Mouse (Mus musculus) midbrain, embryonic 11.5 days (tissue): Measurements from ENCODE around the gene Abca2. TPM values are rescaled to one million over a fixed set of nuclear protein-coding genes. Genes with fewer than 3 reads are reported as not detected.

Source experiments
- ATAC-seq: fragments of 200-750 bp; cut with Nextera tagmentation; 2 replicates; pipeline ENCODE4 v1.8.0; 2017; ENCODE audit warnings: moderate TSS enrichment, moderate library complexity; ENCODE audit not compliant: low FRiP score
- DNase-seq: peaks from one replicate; pipeline ENCODE4 v3.0.0; 2015; ENCODE audit warnings: low spot score; ENCODE audit errors: missing footprints
- H3K27ac ChIP-seq: fragments of 300-500 bp; sonication (generic); 2 replicates; pipeline ENCODE4 v1.5.1; 2014; ENCODE audit warnings: low read depth, low read length
- H3K27me3 ChIP-seq: fragments of 300-500 bp; sonication (generic); 2 replicates; pipeline ENCODE4 v1.6.1; 2014; ENCODE audit warnings: mild to moderate bottlenecking, low read length, moderate library complexity, mixed read lengths; ENCODE audit not compliant: control insufficient read depth, insufficient read depth
- H3K36me3 ChIP-seq: fragments of 300-500 bp; sonication (generic); 2 replicates; pipeline ENCODE4 v1.6.1; 2014; ENCODE audit warnings: mild to moderate bottlenecking, low read length, moderate library complexity, mixed read lengths; ENCODE audit not compliant: control insufficient read depth, insufficient read depth
- H3K4me1 ChIP-seq: fragments of 300-500 bp; sonication (generic); 2 replicates; pipeline ENCODE4 v1.6.1; 2014; ENCODE audit warnings: low read length; ENCODE audit not compliant: control insufficient read depth, insufficient read depth
- H3K4me2 ChIP-seq: fragments of 300-500 bp; sonication (generic); 2 replicates; pipeline ENCODE4 v1.6.1; 2014; ENCODE audit warnings: mild to moderate bottlenecking, moderate library complexity
- H3K4me3 ChIP-seq: fragments of 300-500 bp; sonication (generic); 2 replicates; pipeline ENCODE4 v1.5.1; 2014; ENCODE audit warnings: low read depth, low read length
- H3K9ac ChIP-seq: fragments of 300-500 bp; sonication (generic); 2 replicates; pipeline ENCODE4 v1.6.1; 2014; ENCODE audit warnings: low read length
- H3K9me3 ChIP-seq: fragments of 300-500 bp; sonication (generic); 2 replicates; pipeline ENCODE4 v1.6.1; 2016; ENCODE audit warnings: low read length; ENCODE audit not compliant: control insufficient read depth
- WGBS: fragments of 180-500 bp; shearing (Covaris S2); extraction: QIAGEN DNeasy Blood & Tissue Kit; methylation state at CpG from one replicate; pipeline ENCODE4 v1.1.7; 2014; 5-methylcytosine and 5-hydroxymethylcytosine counted together
- polyA plus RNA-seq: library from polyadenylated mRNA; unstranded; fragments of >200 nt; fragmentation: Nextera tagmentation; extraction: Ambion mirVana; gene quantifications from 2 replicates; pipeline ENCODE4 v1.2.1, GENCODE M21; 2014

Abca2 gene
- polyA plus RNA-seq, 1 experiment from 2014 or later, result 5.4 TPM

DNA sequence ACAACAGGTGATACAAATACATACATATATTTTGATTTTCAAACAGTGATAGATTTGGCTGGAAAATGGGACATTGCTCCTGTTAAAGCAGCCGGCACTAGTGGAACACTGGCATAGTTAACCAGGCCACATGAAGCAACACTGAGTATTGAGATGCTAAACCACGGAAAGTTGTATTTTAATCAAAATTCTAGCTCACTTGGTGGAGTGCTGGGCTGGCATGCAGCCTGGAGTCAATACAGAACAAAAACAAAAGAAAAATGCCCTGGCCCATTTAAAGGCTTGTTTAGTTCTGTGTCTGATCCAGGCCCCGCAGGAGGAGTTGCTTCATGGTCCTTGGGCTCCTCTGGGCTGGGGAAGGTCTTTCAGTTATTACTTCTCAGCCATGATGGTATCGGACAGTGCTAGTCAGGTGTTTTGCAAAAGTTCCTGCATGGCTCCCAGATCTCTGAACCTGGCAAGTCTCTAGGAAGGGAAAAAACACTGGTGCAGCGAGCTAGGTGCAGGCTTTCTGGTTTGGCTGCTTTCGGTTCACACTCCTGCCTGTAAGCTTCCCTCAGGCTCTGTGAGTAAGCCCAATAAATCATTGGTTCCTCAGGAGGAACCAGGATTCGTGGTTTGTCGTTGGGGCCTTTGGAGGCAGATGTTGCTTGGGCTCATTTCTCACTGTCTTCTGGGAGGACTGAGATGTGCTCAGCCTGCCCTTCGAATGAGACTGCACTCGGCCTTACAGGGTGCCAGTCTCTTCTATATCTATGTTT is 51.2 kb downstream of the Abca2 start:
- Histone ChIP-seq H3K36me3 (no peaks in the 10 kb centered on the region), H3K27me3 (no peaks in the 10 kb centered on the region), H3K9me3 (no peaks in the 10 kb centered on the region), H3K4me2 (no peak overlapping the region), H3K9ac (no peak overlapping the region), H3K4me1 (no peaks in the 10 kb centered on the region), H3K27ac (no peak overlapping the region), H3K4me3 (no peak overlapping the region)
- ATAC-seq, result no peak
- no peak for DNase-seq
- 79% methylated on average over 10 of the region's 10 CpGs for WGBS

DNA sequence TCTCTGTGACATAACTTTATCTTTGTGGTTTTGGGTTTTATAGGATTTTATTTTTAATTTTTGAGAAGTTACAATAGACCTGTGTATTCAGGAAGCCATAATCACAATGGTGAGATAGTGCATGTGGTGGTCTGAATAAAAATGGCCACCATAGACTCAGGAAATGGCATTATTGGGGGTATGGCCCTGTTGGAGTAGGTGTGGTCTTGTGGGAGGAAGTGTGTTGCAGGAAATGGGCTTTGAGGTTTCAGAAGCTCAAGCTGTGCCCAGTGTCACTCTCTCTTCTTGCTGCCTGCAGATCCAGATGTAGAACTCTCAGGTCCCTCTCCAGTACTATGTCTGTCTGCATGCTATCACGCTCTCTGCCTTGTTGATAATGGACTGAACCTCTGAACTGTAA is 52.0 kb downstream of the Abca2 start:
- 82% methylated on average over 1 of the region's 1 CpGs for WGBS
- no peaks in the 10 kb centered on the region for H3K36me3 ChIP-seq
- no peak overlapping the region for H3K4me2 ChIP-seq
- no peak for ATAC-seq
- DNase-seq, result no peak
- no peak overlapping the region for H3K4me3 ChIP-seq
- H3K27ac ChIP-seq, result no peak overlapping the region
- no peaks in the 10 kb centered on the region for H3K9me3 ChIP-seq
- H3K9ac ChIP-seq, result no peak overlapping the region
- no peaks in the 10 kb centered on the region for H3K27me3 ChIP-seq
- H3K4me1 ChIP-seq, result no peaks in the 10 kb centered on the region

DNA sequence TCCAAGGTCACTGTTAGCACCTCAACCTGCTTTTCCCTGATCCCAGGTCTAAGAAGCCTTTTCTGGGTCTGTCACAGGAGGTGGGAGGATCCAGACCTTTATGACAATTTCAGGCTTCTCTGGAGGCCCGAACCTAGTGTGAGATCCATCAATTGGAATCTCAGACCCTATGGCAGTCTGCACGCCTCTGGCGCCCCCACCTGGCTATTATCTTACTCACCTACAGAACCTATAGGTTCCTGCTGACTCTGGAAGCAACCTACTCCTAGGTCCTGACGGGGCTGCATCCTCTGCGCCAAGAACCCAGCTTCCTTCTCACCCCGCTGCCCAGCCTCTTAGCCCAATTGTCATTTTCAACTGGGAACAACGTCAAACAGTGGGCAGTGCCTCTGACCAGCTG is 54.5 kb downstream of the Abca2 start:
- no peak for ATAC-seq

DNA sequence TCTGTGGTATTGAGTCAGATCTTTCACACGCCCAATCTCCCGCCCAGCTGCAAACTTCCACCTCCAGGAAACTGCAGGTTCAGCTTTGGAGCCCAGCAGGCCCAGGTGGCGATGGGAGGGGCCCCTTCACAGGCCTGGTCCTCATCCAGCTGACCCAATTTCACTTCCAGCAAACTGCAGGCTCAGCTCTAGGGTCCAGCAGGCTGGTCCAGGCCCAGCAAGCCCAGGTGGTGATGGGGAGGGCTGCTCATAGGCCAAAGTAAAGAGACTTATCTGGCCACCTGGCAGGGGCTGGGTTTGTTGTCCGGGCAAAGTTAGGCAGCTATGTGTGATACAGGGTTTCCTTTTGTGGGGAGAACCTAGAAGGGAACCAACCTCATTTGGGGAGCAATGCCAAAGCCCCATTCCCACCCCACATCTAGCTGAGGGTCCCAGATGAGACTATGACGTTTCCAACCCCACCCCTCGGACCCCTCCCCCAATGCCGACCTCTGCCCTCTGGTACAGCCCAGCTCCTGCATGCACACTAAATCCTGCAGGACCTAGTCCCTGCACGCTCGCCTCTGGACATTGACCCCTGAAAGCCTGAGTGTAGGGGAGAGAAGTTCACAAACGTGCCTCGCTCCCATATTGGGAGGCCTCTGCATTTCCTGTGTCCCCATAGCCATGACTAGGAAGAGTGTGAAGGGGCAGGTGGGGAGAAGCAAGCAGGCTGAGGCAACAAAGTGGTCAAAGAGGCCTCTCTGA is 56.6 kb downstream of the Abca2 start:
- ATAC-seq, result no peak
- Histone ChIP-seq H3K27me3 (no peaks in the 10 kb centered on the region), H3K4me3 (no peak overlapping the region), H3K9me3 (no peaks in the 10 kb centered on the region), H3K4me1 (no peaks in the 10 kb centered on the region), H3K27ac (no peak overlapping the region), H3K4me2 (no peak overlapping the region), H3K36me3 (no peaks in the 10 kb centered on the region), H3K9ac (no peak overlapping the region)
- 71% methylated on average over 11 of the region's 11 CpGs for WGBS
- no peak for DNase-seq

More for the DNA sequence above, 54.5 kb downstream of the Abca2 start:
- no peak overlapping the region for H3K4me3 ChIP-seq
- H3K9ac ChIP-seq, result no peak overlapping the region
- no peak overlapping the region for H3K4me2 ChIP-seq
- DNase-seq, result no peak
- no peaks in the 10 kb centered on the region for H3K9me3 ChIP-seq
- H3K4me1 ChIP-seq, result no peaks in the 10 kb centered on the region
- no peak overlapping the region for H3K27ac ChIP-seq
- H3K27me3 ChIP-seq, result no peaks in the 10 kb centered on the region
- H3K36me3 ChIP-seq, result no peaks in the 10 kb centered on the region
- 22% methylated on average over 7 of the region's 7 CpGs for WGBS

DNA sequence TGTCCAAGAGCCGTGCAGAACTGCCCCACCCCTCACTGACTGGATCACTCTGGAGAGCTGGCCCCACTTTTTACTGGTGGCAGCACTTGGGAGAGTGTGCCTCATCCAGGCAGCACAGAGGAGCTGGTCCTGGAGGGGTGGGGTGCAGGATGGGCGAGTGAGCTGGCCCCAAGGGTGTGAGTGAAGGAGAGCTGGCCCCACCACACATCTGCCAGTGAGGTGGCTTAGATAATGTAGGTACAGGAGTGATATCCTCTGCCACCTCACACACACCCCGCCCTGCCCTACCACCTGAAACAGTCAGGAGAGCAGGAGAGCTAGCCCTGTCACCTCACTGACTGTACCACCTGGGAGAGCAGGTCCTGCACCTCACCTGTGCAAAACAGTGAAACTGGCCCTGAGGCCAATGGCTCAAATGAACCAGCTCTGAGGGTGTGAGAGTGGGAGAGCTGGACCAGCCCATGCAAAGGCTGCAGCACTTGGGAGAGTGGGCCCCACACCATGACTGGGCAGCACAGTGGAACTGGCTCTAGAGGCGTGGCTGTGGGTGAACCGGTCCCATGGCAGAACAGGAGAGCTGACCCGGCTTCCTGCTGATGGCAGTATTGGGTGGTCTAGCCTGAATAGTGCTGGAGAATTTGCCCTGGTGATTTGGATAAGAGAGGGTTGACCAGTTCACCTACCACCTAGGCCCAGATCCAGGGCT is 59.6 kb downstream of the Abca2 start:
- H3K4me1 ChIP-seq, result no peaks in the 10 kb centered on the region
- DNase-seq, result no peak
- no peak overlapping the region for H3K27ac ChIP-seq
- ATAC-seq, result no peak
- no peaks in the 10 kb centered on the region for H3K36me3 ChIP-seq
- no peak overlapping the region for H3K4me2 ChIP-seq
- no peaks in the 10 kb centered on the region for H3K27me3 ChIP-seq
- no peak overlapping the region for H3K4me3 ChIP-seq
- 78% methylated on average over 6 of the region's 6 CpGs for WGBS
- H3K9ac ChIP-seq, result no peak overlapping the region
- no peaks in the 10 kb centered on the region for H3K9me3 ChIP-seq

DNA sequence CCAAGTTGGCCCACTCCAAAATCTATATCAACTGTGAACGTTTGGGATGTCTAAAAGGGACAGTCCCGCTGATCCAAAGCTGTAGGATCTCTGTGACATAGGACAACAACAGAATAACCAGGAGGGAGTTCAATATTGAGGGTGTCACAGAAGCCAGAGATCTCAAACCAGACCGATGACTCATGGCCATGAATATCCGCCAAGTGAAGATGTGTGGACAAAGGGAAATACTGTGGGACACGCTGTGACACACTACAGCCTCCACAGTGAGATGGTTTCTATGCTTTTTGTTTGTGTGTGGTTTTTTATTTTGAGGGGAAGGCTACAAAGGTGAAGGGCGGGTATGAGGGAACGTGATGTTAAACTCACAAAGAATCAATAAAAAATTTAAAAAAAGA is 60.2 kb downstream of the Abca2 start:
- DNase-seq (no peak), ATAC-seq (no peak)
- Histone ChIP-seq H3K4me2 (no peak overlapping the region), H3K4me1 (no peaks in the 10 kb centered on the region), H3K27me3 (no peaks in the 10 kb centered on the region), H3K4me3 (no peak overlapping the region), H3K9me3 (no peaks in the 10 kb centered on the region), H3K27ac (no peak overlapping the region), H3K9ac (no peak overlapping the region), H3K36me3 (no peaks in the 10 kb centered on the region)
- WGBS, result 84% methylated on average over 7 of the region's 7 CpGs

DNA sequence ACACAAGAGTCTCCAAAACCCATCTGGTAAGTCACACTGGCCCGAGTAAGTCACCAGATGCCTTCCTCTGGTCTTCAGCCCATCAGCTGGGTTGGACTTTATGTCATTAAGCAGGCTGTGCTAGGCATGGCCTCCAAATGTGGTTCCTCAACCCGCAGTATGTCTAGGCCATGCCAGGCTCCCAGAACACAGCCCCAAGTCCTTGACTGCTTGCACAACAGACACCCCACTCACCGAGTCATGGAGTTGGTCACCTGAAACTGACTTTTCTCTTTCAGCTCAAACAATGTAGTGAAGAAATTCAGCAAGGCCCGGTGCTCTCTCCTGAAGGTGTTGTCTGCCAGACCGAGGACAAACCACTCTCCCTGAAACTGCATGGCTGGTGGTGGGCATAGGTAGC is 64.5 kb downstream of the Abca2 start:
- 76% methylated on average over 5 of the region's 5 CpGs for WGBS
- no peak for ATAC-seq
- no peak overlapping the region for H3K9ac ChIP-seq

DNA sequence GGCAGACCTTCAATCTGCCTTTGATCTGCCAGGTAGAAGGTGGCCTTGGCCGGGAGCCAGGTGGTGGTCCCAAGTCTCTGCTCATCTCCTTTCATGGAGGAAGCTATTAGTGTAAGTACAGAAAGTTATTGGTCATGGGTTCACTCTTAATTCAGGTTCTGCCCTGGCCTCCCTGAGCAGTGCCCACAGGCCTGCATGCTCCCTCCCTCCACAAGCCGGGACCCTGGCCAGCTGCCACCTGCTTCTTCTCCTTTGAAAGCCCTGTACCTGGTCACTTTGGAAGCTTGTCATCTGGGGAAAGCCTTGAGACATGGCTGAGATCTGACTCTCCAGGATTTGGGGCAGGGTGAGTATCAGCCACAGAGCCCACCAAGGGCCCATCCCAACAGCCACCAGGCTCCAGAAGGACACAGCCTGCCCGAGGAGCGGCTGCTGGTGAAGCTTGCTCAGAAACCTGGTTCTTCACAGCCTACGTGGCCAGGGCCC is 65.0 kb downstream of the Abca2 start, which contains the start of gene Lcn12:
Lcn12 (minus strand) TSS at position 436 of the 486 bp plus-strand sequence.
- WGBS, result 90% methylated on average over 5 of the region's 5 CpGs
- Histone ChIP-seq H3K4me3 (no peak within 1 kb of the TSS), H3K4me1 (no peaks in the 10 kb centered on the region), H3K9ac (no peak within 1 kb of the TSS), H3K36me3 (no peaks in the 10 kb centered on the region), H3K4me2 (no peak within 1 kb of the TSS), H3K27me3 (no peaks in the 10 kb centered on the region), H3K27ac (no peak within 1 kb of the TSS), H3K9me3 (no peaks in the 10 kb centered on the region)
- DNase-seq (no peak), ATAC-seq (no peak)

More for the DNA sequence above, 64.5 kb downstream of the Abca2 start:
- Histone ChIP-seq H3K27me3 (no peaks in the 10 kb centered on the region), H3K27ac (no peak overlapping the region), H3K36me3 (no peaks in the 10 kb centered on the region), H3K4me2 (no peak overlapping the region), H3K9me3 (no peaks in the 10 kb centered on the region), H3K4me3 (no peak overlapping the region), H3K4me1 (no peaks in the 10 kb centered on the region)
- peak; percentile 56 for DNase-seq

DNA sequence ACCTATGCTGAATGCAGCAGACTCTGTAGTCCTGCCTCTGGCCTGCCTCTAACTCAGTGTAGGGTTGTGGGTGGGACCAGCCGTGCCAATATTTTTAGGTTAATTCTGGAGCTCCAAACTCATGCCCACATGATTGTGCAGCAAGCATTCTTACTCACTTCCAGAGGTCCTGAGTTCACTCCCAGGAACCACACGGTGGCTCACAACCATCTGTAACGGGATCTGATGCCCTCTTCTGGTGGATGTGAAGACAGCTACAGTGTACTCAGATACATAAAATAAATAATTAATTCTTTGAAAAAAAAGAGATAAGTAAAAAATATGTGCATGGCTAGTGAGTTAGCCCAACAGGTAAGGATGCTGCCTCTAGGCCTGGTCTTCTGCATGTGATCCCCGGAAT is 68.0 kb downstream of the Abca2 start:
- DNase-seq (no peak), ATAC-seq (no peak)
- Histone ChIP-seq H3K27ac (no peak overlapping the region), H3K36me3 (no peaks in the 10 kb centered on the region), H3K4me3 (no peak overlapping the region), H3K9me3 (no peaks in the 10 kb centered on the region), H3K27me3 (no peaks in the 10 kb centered on the region), H3K9ac (no peak overlapping the region), H3K4me1 (peaks cover 3% of the 10 kb centered on the region), H3K4me2 (no peak overlapping the region)
- WGBS, result 44% methylated on average over 4 of the region's 4 CpGs
